In the genomic region with DNA sequence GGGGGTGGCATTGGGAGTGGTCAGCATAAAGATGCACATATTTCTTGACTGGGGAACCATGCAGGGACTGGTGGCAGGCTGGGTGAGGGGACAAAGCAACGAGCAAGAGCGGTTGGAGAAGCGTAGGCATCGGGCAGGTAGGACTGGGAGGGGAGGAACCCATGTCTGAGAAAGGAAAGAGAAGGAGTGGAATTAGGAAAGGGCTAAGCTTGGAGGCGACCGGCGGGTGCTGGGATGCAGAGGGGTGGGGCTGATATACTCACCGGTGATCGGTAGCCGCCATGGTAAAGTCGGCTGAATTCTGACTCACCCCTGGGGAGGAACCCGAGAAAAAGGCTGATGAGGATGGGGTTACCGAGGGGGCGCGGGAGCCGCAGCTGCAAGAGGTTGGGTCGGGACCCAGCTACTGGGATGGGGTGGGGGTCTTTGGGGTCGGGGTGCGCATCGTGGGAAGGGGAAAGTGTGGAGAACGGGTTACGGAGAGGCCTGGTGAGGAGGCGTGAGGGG, we compare ENCODE assay signal across 8 mouse cellular contexts. TPM values are rescaled to one million over a fixed set of nuclear protein-coding genes. Genes with fewer than 3 reads are reported as not detected.
DNase-seq lines count a peak whose midpoint lies in the region; ATAC-seq and TF ChIP-seq lines count a peak whose summit lies in the region.

Golga2 (plus strand) TSS at position 51 of the 507 bp plus-strand sequence.

- peak within 1 kb of the TSS; percentile 86 for H3K9ac ChIP-seq in midbrain, embryonic 11.5 days (ENCODE audit: low read length)

- H3K9me3 ChIP-seq in midbrain, embryonic 11.5 days (ENCODE audit: control insufficient read depth, low read length) = no peaks in the 10 kb centered on the region

- H3K4me3 ChIP-seq in thymus, adult 2 months (ENCODE audit: control insufficient read depth, insufficient read depth, low read length) = peak within 1 kb of the TSS; percentile 85
- peak within 1 kb of the TSS; percentile 92 for H3K4me3 ChIP-seq in midbrain, embryonic 11.5 days (ENCODE audit: low read depth, low read length)

- peaks cover 11% of the 10 kb centered on the region for H3K4me1 ChIP-seq in thymus, adult 2 months (replicated peaks; ENCODE audit: control insufficient read depth, insufficient read depth, low read length)
- H3K4me1 ChIP-seq in midbrain, embryonic 11.5 days (ENCODE audit: control insufficient read depth, insufficient read depth, low read length) = peaks cover 13% of the 10 kb centered on the region; the same call in 1 of the 2 replicates

- 0 out of 2 replicates have a peak, but pooled peaks cover 4% of the 10 kb centered on the region for H3K36me3 ChIP-seq in thymus, adult 2 months (ENCODE audit: control insufficient read depth, insufficient read depth, low read length)
- peaks cover 7% of the 10 kb centered on the region; the same call in 1 of the 2 replicates for H3K36me3 ChIP-seq in midbrain, embryonic 11.5 days (ENCODE audit: control insufficient read depth, insufficient read depth, low read length)

- H3K27me3 ChIP-seq in thymus, adult 2 months (ENCODE audit: control insufficient read depth, insufficient read depth, low read length) = no peaks in the 10 kb centered on the region
- H3K27me3 ChIP-seq in midbrain, embryonic 11.5 days (ENCODE audit: control insufficient read depth, insufficient read depth, low read length) = no peaks in the 10 kb centered on the region

- H3K4me2 ChIP-seq in midbrain, embryonic 11.5 days = peak within 1 kb of the TSS; percentile 79

- TF ChIP-seq CTCF in thymus, adult 2 months (IDR thresholded peaks at IDR 0.05; ENCODE audit: borderline replicate concordance, control insufficient read depth, extremely low read depth, insufficient read depth, low read length, poor library complexity) = no peak

- 2% methylated on average over 23 of the region's 23 CpGs for WGBS in thymus, adult 2 months
- under 1% methylated on average over 23 of the region's 23 CpGs for WGBS in midbrain, embryonic 11.5 days

- ATAC-seq in midbrain, embryonic 11.5 days (ENCODE audit: low FRiP score) = no peak; the same call in 1 of the 2 replicates

- TF ChIP-seq POLR2A in thymus, adult 2 months (IDR thresholded peaks at IDR 0.05; ENCODE audit: control insufficient read depth, extremely low read depth, insufficient read depth, low read length, poor library complexity) = no peak

- peak within 1 kb of the TSS; percentile 27; the same call in 1 of the 2 replicates for H3K27ac ChIP-seq in thymus, adult 2 months (ENCODE audit: control insufficient read depth, insufficient read depth, low read length)
- H3K27ac ChIP-seq in midbrain, embryonic 11.5 days (ENCODE audit: low read depth, low read length) = peak within 1 kb of the TSS; percentile 30; the same call in 1 of the 2 replicates

- no peak for DNase-seq in thymus, adult 2 months
- DNase-seq in thymus, postnatal 36 days = no peak
- peak; percentile 23 for DNase-seq in c-Kit-positive CD71-positive TER-119-negative erythroid progenitor cells, embryonic 14.5 days (ENCODE audit: low read depth)
- DNase-seq in heart, adult 8-10 months (ENCODE audit: low spot score) = no peak
- DNase-seq in layer of hippocampus, postnatal 14 days (ENCODE audit: low spot score in 2 of 2) = no peak
- DNase-seq in midbrain, embryonic 11.5 days (ENCODE audit: low spot score, missing footprints) = no peak
- DNase-seq in cerebellum, adult 18-20 months = no peak
- no peak for DNase-seq in thymus, postnatal 25 days

RNA-seq across cellular contexts. Expression of gene Golga2, which starts in this region (rescaled TPM):
- 36.6 and 37.5 TPM in 2 replicates for polyA plus RNA-seq in thymus, adult 2 months (2012; rRNA removed)
- total RNA-seq in heart, adult 8-10 months (2022) = 10 to 100 TPM; 75.1 to 88.9 (median 80.2) TPM
- total RNA-seq in layer of hippocampus, postnatal 14 days (2021) = 10 to 100 TPM; 73.8 to 86.1 TPM
- polyA plus RNA-seq in midbrain, embryonic 11.5 days (2014; fragmentation: Nextera tagmentation; extraction: Ambion mirVana) = 14.6 and 16.7 TPM in 2 replicates
